Mouse (Mus musculus) intestine, postnatal 0 days (tissue): ENCODE measurements at regions not wholly inside any gene's neighbourhood (a gene's known extent, or its start where the extent isn't known, plus 50 kb on each side); places are given as distances from the start of the nearest gene placed in this dataset.
"Not testable (repeated sequence)": the region's sequence is repeated elsewhere in the genome, so short reads cannot be mapped to it uniquely, and the experiment has no call there.

Source experiments
- ATAC-seq: fragments of 200-750 bp; cut with Nextera tagmentation; 2 replicates; pipeline ENCODE4 v1.8.0; 2017; ENCODE audit warnings: mild to moderate bottlenecking, moderate TSS enrichment, moderate library complexity
- H3K27ac ChIP-seq: fragments of 300-500 bp; sonication (generic); 2 replicates; pipeline ENCODE4 v1.5.1; 2014; ENCODE audit warnings: mild to moderate bottlenecking, low read depth, low read length, moderate library complexity
- H3K27me3 ChIP-seq: fragments of 300-500 bp; sonication (generic); replicated peaks from 2 replicates; pipeline ENCODE4 v1.6.1; 2014; ENCODE audit warnings: low read length, mixed read lengths; ENCODE audit not compliant: control insufficient read depth, insufficient read depth
- H3K36me3 ChIP-seq: fragments of 300-500 bp; sonication (generic); 2 replicates; pipeline ENCODE4 v1.6.1; 2014; ENCODE audit warnings: mild to moderate bottlenecking, moderate library complexity; ENCODE audit not compliant: control insufficient read depth, insufficient read depth
- H3K4me1 ChIP-seq: fragments of 300-500 bp; sonication (generic); replicated peaks from 2 replicates; pipeline ENCODE4 v1.6.1; 2014; ENCODE audit warnings: antibody characterized with exemption, low read length, mixed read lengths; ENCODE audit not compliant: control insufficient read depth, insufficient read depth
- H3K4me2 ChIP-seq: fragments of 300-500 bp; sonication (generic); replicated peaks from 2 replicates; pipeline ENCODE4 v1.6.1; 2014; ENCODE audit warnings: low read depth, mild to moderate bottlenecking, moderate library complexity
- H3K4me3 ChIP-seq: fragments of 300-500 bp; sonication (generic); 2 replicates; pipeline ENCODE4 v1.5.1; 2014; ENCODE audit warnings: low read depth, low read length
- H3K9ac ChIP-seq: fragments of 300-500 bp; sonication (generic); 2 replicates; pipeline ENCODE4 v1.6.1; 2014; ENCODE audit warnings: mild to moderate bottlenecking, low read depth, low read length
- H3K9me3 ChIP-seq: fragments of 300-500 bp; sonication (generic); 2 replicates; pipeline ENCODE4 v1.6.1; 2016; ENCODE audit warnings: mixed run types; ENCODE audit not compliant: control insufficient read depth
- CTCF ChIP-seq: sonication (generic); IDR thresholded peaks from 2 replicates; pipeline ENCODE4 v1.5.1; 2016; ENCODE audit warnings: low read depth, mild to moderate bottlenecking, control low read depth, antibody characterized with exemption, moderate library complexity
- WGBS: fragments of 180-500 bp; shearing (Covaris S2); extraction: QIAGEN DNeasy Blood & Tissue Kit; methylation state at CpG from one replicate; pipeline ENCODE4 v1.1.7; 2014; 5-methylcytosine and 5-hydroxymethylcytosine counted together

DNA sequence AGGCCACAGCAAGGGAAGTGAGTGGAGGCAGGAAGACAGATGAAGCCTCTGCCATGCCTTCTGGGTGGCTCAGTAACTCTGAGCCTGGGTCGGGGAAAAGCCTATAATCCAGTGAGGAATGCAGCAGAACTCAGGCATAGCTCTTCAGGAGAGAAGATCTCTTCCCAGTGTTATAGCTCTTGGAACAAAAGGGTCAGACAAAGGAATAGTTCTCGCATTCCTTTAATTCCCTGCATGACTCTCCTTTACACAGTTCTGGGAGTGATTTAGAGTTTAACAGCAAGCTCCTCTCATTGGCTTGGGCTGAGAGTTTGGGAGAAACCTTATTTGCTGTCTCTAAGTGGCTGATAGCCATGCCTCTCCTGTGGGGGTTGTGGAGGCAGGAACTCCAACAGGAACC is 352.0 kb upstream of the Tacstd2 start:
- Histone ChIP-seq H3K9ac (no peak overlapping the region), H3K36me3 (no peaks in the 10 kb centered on the region), H3K27ac (no peak overlapping the region), H3K27me3 (no peaks in the 10 kb centered on the region), H3K4me1 (no peaks in the 10 kb centered on the region), H3K9me3 (no peaks in the 10 kb centered on the region), H3K4me3 (no peak overlapping the region), H3K4me2 (no peak overlapping the region)
- ATAC-seq = no peak
- TF ChIP-seq CTCF = no peak
- 77% methylated on average over 2 of the region's 2 CpGs for WGBS

DNA sequence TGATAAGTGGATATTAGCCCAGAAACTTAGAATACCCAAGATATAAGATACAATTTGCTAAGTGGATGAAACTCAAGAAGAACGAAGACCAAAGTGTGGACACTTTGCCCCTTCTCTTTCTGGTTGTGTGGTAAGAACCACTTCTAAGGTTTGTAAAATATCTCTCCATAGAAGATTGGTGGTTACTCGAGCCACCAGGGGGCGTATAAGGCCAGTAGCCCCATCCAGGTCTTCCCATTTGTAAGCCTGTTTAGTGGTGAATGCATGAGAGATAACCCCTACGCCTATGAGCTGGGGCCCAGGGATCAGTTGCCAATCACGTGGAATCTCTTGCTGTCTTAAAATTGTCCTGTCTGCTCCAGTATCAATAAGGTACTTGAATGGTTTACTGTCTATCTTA is 349.3 kb upstream of the Tacstd2 start:
- Histone ChIP-seq H3K9ac (no peak overlapping the region), H3K4me3 (no peak overlapping the region), H3K9me3 (no peaks in the 10 kb centered on the region), H3K4me1 (no peaks in the 10 kb centered on the region), H3K27me3 (no peaks in the 10 kb centered on the region), H3K36me3 (no peaks in the 10 kb centered on the region), H3K27ac (no peak overlapping the region), H3K4me2 (no peak overlapping the region)
- TF ChIP-seq CTCF = no peak
- 84% methylated on average over 5 of the region's 5 CpGs for WGBS
- no peak for ATAC-seq

DNA sequence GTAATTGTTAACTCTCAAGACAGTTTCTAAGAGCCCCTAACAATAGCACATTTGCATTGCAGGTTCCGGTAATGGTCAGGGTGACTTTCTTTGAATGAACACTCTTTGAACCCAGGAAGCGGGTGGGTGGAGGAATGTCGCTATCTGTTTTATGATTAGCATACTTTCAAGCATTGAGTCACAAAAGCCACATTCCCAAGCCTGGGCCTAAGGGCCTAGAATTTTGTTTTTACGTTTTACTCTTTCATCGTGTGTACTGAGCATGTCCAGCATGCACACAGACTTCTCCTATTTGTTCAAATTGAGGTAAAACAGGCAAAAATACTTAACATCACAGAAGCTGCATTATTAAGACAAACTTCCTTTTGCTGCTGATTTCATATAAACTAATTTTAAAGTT is 345.9 kb upstream of the Tacstd2 start:
- 86% methylated on average over 4 of the region's 5 CpGs for WGBS

DNA sequence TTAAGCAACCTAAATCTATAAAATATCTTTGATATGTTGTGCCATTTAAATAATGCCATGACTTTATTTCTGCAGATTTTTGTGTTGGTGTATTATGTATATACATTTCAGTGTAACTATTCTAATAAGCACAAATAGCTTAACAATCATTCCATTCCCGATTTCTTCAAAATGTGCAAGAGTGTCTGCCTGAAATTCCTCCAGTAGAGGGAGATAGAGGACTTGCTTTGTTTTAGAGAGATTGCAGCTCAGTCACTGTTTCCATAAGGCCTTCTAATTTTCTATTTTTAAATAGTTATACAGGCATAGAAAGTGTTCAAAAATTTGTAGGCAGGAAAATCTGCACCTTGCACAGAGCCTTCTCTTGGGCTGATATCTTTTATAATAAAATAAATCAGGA is 322.3 kb upstream of the Tacstd2 start:
- H3K27me3 ChIP-seq, ATAC-seq, H3K4me1 ChIP-seq, H3K4me3 ChIP-seq, H3K4me2 ChIP-seq, H3K9ac ChIP-seq, H3K27ac ChIP-seq, H3K9me3 ChIP-seq, H3K36me3 ChIP-seq: not testable (repeated sequence)
- TF ChIP-seq CTCF = peak; percentile 49
- WGBS = 35% methylated on average over 1 of the region's 1 CpGs

More for the DNA sequence above, 345.9 kb upstream of the Tacstd2 start:
- H3K27me3 ChIP-seq, H3K4me1 ChIP-seq, H3K9me3 ChIP-seq, H3K36me3 ChIP-seq, H3K4me3 ChIP-seq, H3K4me2 ChIP-seq, H3K9ac ChIP-seq, H3K27ac ChIP-seq, ATAC-seq: not testable (repeated sequence)

DNA sequence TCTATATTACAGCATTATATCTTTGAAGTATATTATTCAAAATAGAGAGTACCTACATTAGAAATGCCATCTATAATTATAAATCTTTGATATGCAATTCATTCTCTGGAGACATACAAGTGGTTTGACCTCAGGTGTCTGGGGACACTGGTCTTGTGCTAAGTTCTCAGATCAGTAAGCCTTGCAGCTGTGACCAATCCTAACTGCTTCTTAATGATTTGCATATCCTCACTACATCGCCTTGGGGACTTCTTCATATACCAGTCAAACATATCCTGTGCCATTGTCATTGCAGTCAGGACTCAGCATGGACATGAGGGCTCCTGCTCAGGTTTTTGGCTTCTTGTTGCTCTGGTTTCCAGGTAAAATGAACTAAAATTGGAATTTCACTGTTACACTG is 303.9 kb upstream of the Tacstd2 start:
- H3K27me3 ChIP-seq, H3K9ac ChIP-seq, ATAC-seq, H3K9me3 ChIP-seq, H3K4me2 ChIP-seq, H3K4me3 ChIP-seq, H3K4me1 ChIP-seq, H3K36me3 ChIP-seq, H3K27ac ChIP-seq: not testable (repeated sequence)
- WGBS = 69% methylated on average over 1 of the region's 1 CpGs

DNA sequence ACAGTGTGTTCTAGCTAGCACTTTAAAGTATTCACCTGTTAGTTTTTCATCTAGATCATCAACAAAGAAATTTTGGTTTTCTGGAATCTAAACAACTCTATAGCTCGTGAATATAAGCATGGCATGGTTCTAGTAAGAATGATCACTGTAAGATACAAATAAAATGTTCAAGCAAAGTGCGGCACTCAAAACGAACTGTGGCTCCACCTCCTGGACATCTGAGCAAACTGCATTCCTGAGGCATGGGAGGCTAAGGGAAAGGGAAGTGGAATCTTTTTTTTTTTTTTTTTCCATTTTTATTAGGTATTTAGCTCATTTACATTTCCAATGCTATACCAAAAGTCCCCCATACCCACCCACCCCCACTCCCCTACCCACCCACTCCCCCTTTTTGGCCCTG is 276.9 kb upstream of the Tacstd2 start:
- H3K4me3 ChIP-seq, H3K36me3 ChIP-seq, H3K4me1 ChIP-seq, H3K27me3 ChIP-seq, H3K27ac ChIP-seq, ATAC-seq, H3K4me2 ChIP-seq, H3K9ac ChIP-seq, H3K9me3 ChIP-seq: not testable (repeated sequence)
- peak; percentile 68 for TF ChIP-seq CTCF
- 6% methylated on average over 3 of the region's 3 CpGs for WGBS

DNA sequence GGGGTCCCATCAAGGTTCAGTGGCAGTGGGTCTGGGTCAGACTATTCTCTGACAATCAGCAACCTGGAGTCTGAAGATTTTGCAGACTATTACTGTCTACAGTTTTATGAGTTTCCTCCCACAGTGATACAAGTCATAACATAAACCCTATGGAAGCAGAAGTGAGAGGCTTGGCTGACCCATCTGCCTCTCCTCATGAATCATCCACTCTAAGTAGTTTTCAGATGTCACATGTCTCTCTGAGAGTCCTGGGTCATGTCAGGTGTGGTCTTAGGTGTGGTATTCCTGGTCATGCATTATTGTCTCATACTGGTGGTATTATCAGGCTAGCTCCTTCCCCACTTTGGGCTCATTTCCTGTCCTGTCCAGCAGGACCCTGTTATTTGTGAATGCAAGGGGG is 255.8 kb upstream of the Tacstd2 start:
- no peaks in the 10 kb centered on the region for H3K9me3 ChIP-seq
- no peak overlapping the region for H3K4me3 ChIP-seq
- H3K27ac ChIP-seq = no peak overlapping the region
- no peak overlapping the region for H3K9ac ChIP-seq
- H3K27me3 ChIP-seq = no peaks in the 10 kb centered on the region
- H3K4me1 ChIP-seq = no peaks in the 10 kb centered on the region
- no peak overlapping the region for H3K4me2 ChIP-seq
- no peaks in the 10 kb centered on the region for H3K36me3 ChIP-seq
- TF ChIP-seq CTCF = no peak
- ATAC-seq = no peak
